Mouse (Mus musculus): ENCODE data around the gene Auts2. TPM values are rescaled to one million over a fixed set of nuclear protein-coding genes. Genes with fewer than 3 reads are reported as not detected.

Gene Auts2
- total and polyA plus RNA-seq, 3 experiments, result not detected

DNA sequence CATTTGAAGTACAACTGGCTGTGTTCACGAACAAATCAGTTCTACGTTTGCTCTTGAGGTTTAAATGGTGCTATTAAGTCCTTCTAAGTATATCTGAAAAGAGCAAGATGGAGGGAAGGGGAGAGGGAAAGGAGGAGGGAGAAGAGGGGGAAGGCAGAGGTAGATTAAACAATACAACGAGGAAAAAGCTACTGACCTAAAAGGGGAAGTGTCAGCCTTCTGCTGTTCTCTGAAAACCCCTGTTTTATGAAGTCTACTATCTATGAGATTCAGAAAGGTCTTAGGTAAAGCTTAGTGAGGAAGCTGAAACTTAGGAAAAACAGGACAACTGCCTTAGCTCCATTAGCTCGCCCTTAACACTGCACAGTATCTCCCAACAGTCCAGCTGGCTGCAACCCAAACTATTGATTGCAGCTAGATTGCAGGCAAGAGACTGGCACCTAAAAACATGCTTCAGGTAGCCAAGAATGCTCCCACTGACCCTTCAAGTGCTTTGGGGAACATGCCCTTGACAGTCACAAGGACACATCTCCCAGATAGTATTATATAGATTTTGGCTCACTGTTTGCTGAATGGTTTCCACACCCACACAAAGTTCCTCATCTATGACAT is 157.8 kb downstream of the Auts2 start:
- in situ Hi-C loops (cut with MboI; ENCODE audit: low pct_ligation_motif_present, low pct_unique_long_range_greater_than_20kb, low sequenced_read_pairs) (no loop called here), dilution Hi-C loops (cut with MboI; ENCODE audit: extremely low pct_ligation_motif_present, extremely low pct_unique_long_range_greater_than_20kb, low sequenced_read_pairs) (no loop called here)
- H3K27ac ChIP-seq (ENCODE audit: insufficient read depth, low read depth), result no peak overlapping the region

DNA sequence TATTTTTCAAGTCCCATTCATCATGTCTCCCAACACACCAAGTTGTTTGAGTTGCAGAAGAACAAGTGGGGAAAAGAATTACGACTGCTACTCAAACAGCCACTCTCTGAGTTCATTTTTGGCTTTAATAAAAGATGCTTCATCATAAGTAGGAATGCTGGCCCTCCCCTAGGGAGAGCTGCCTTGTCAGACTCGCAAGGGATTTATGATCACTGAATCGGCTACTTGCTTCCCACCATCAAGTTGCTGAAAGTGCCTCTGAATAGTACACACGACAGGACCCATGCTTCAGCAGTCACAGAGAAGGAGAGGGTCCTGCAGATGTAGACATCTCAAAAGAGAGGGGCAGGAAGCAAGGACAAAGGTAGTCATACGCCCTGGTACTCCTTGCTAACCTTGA is 162.9 kb downstream of the Auts2 start:
- Histone ChIP-seq H3K27me3 (replicated peaks) (no peaks in the 10 kb centered on the region), H3K79me2 (replicated peaks; ENCODE audit: control insufficient read depth, extremely low read depth, insufficient read depth, poor library complexity, severe bottlenecking) (no peaks in the 10 kb centered on the region), H3K4me2 (ENCODE audit: insufficient read depth, low read depth, poor library complexity, severe bottlenecking) (no peak overlapping the region), H3K4me3 (replicated peaks in 1 of 3; ENCODE audit: low read depth in 2 of 3, low read length in 2 of 3, poor library complexity in 1 of 3) (no peak overlapping the region), H3K27ac (ENCODE audit: insufficient read depth, low read depth) (no peak overlapping the region), H3K4me1 (ENCODE audit: control insufficient read depth in 1 of 2, insufficient read depth in 2 of 2) (no peaks in the 10 kb centered on the region), H3K36me3 (replicated peaks in 1 of 2; ENCODE audit: control insufficient read depth in 1 of 2, insufficient read depth in 1 of 2, low read length in 1 of 2) (no peaks in the 10 kb centered on the region), H3K9me3 (replicated peaks; ENCODE audit: low read length) (peaks cover 71% of the 10 kb centered on the region), H3K9ac (ENCODE audit: insufficient read depth, low read depth) (no peak overlapping the region)
- dilution Hi-C loops (cut with MboI; ENCODE audit: extremely low pct_ligation_motif_present, extremely low pct_unique_long_range_greater_than_20kb, low sequenced_read_pairs), result no loop called here
- TF ChIP-seq UBTF (IDR thresholded peaks at IDR 0.05; ENCODE audit: low read depth, low read length), result no peak
- TF ChIP-seq BHLHE40 (IDR thresholded peaks at IDR 0.05; ENCODE audit: low read depth, low read length), result no peak
- TF ChIP-seq MAZ (IDR thresholded peaks at IDR 0.05; ENCODE audit: low read depth, low read length), result no peak
- TF ChIP-seq IRF4 (IDR thresholded peaks at IDR 0.05; ENCODE audit: low read depth, low read length), result no peak
- TF ChIP-seq GABPA (IDR thresholded peaks at IDR 0.05; ENCODE audit: insufficient replicate concordance, low read depth, low read length), result no peak
- TF ChIP-seq ZNF384 (IDR thresholded peaks at IDR 0.05; ENCODE audit: low read depth, low read length), result no peak
- no peak for TF ChIP-seq TBP (conservative IDR thresholded peaks at IDR 0.05; ENCODE audit: low read depth, low read length)
- no peak for TF ChIP-seq TCF12 (IDR thresholded peaks at IDR 0.05; ENCODE audit: low read depth, low read length)
- TF ChIP-seq MXI1 (IDR thresholded peaks at IDR 0.05; ENCODE audit: low read depth, low read length), result no peak
- no peak for TF ChIP-seq MEF2A (IDR thresholded peaks at IDR 0.05; ENCODE audit: borderline replicate concordance, low read depth, low read length)
- no peak for TF ChIP-seq RCOR1 (conservative IDR thresholded peaks at IDR 0.05; ENCODE audit: low read depth, low read length)
- no peak for TF ChIP-seq SMC3 (IDR thresholded peaks at IDR 0.05; ENCODE audit: low read depth, low read length)
- TF ChIP-seq RAD21 (IDR thresholded peaks at IDR 0.05; ENCODE audit: low read depth, low read length), result no peak
- no peak for TF ChIP-seq CHD2 (IDR thresholded peaks at IDR 0.05; ENCODE audit: low read length)
- in situ Hi-C loops (cut with MboI; ENCODE audit: low pct_ligation_motif_present, low pct_unique_long_range_greater_than_20kb, low sequenced_read_pairs), result no loop called here
- no peak for DNase-seq (ENCODE audit: extremely low read depth)

More for the DNA sequence above, 157.8 kb downstream of the Auts2 start:
- peaks cover 71% of the 10 kb centered on the region for H3K9me3 ChIP-seq (replicated peaks; ENCODE audit: low read length)
- H3K4me2 ChIP-seq (ENCODE audit: insufficient read depth, low read depth, poor library complexity, severe bottlenecking), result no peak overlapping the region
- H3K4me3 ChIP-seq (replicated peaks in 1 of 3; ENCODE audit: low read depth in 2 of 3, low read length in 2 of 3, poor library complexity in 1 of 3), result no peak overlapping the region
- no peaks in the 10 kb centered on the region for H3K36me3 ChIP-seq (replicated peaks in 1 of 2; ENCODE audit: control insufficient read depth in 1 of 2, insufficient read depth in 1 of 2, low read length in 1 of 2)
- DNase-seq (ENCODE audit: extremely low read depth), result no peak
- H3K27me3 ChIP-seq (replicated peaks), result no peaks in the 10 kb centered on the region
- H3K4me1 ChIP-seq (ENCODE audit: control insufficient read depth in 1 of 2, insufficient read depth in 2 of 2), result no peaks in the 10 kb centered on the region
- H3K9ac ChIP-seq (ENCODE audit: insufficient read depth, low read depth), result no peak overlapping the region
- TF ChIP-seq POLR2A (IDR thresholded peaks at IDR 0.05; ENCODE audit: low read depth, low read length), result no peak
- TF ChIP-seq SMC3 (IDR thresholded peaks at IDR 0.05; ENCODE audit: low read depth, low read length), result no peak
- TF ChIP-seq IRF4 (IDR thresholded peaks at IDR 0.05; ENCODE audit: low read depth, low read length), result no peak
- no peak for TF ChIP-seq MYC (IDR thresholded peaks at IDR 0.05; ENCODE audit: low read depth, low read length)
- no peak for TF ChIP-seq MAZ (IDR thresholded peaks at IDR 0.05; ENCODE audit: low read depth, low read length)
- TF ChIP-seq E2F4 (IDR thresholded peaks at IDR 0.05; ENCODE audit: insufficient replicate concordance, low read depth, low read length), result no peak
- TF ChIP-seq JUND (conservative IDR thresholded peaks at IDR 0.05; ENCODE audit: low read depth, low read length), result no peak
- no peak for TF ChIP-seq JUN (IDR thresholded peaks at IDR 0.05; ENCODE audit: insufficient read depth, low read depth, low read length)
- no peaks in the 10 kb centered on the region for H3K79me2 ChIP-seq (replicated peaks; ENCODE audit: control insufficient read depth, extremely low read depth, insufficient read depth, poor library complexity, severe bottlenecking)

Data from CH12.LX (cell line).